Mouse (Mus musculus): ENCODE results near the gene Kcnma1. TPM values are rescaled to one million over a fixed set of nuclear protein-coding genes. Genes with fewer than 3 reads are reported as not detected.

The Kcnma1 gene
- total RNA-seq, 2 experiments from 2014 or later, result 194 to 195 TPM

- H3K27ac ChIP-seq, result no peak overlapping the region
- DNase-seq (ENCODE audit: extremely low spot score in 1 of 2, low spot score in 2 of 2), result no peak
- TF ChIP-seq CTCF (IDR thresholded peaks at IDR 0.05), result no peak
- H3K4me3 ChIP-seq, result no peak overlapping the region
- intact Hi-C loops (cut with DNase I), result no loop called here
Observed at GRCm38 (mm10) chr14:23253154-23253553, 761.1 kb downstream of the Kcnma1 start.

- intact Hi-C loops (cut with DNase I), result no loop called here
- DNase-seq (ENCODE audit: extremely low spot score in 1 of 2, low spot score in 2 of 2), result no peak
- H3K4me3 ChIP-seq, result no peak overlapping the region
- no peak overlapping the region for H3K27ac ChIP-seq
- no peak for TF ChIP-seq CTCF (IDR thresholded peaks at IDR 0.05)
Observed at GRCm38 (mm10) chr14:23244446-23244845, 769.8 kb downstream of the Kcnma1 start.

GRCm38 (mm10) chr14:23243857-23244256 lies 770.4 kb downstream of the Kcnma1 start:
- intact Hi-C loops (cut with DNase I), result no loop called here
- H3K27ac ChIP-seq, result no peak overlapping the region
- DNase-seq (ENCODE audit: extremely low spot score in 1 of 2, low spot score in 2 of 2), result no peak
- no peak for TF ChIP-seq CTCF (IDR thresholded peaks at IDR 0.05)
- H3K4me3 ChIP-seq, result no peak overlapping the region

Other genes starting within 250 kb of the Kcnma1 start
- 10 to 100 TPM; 31.6 to 41.9 TPM for gene Dlg5, start 231.4 kb upstream of the Kcnma1 start, total RNA-seq (2021)

All from left cerebral cortex, adult 2 months (tissue).